Mouse (Mus musculus) liver, adult 2 months (tissue): Measurements from ENCODE around the gene Rnpepl1. TPM values are rescaled to one million over a fixed set of nuclear protein-coding genes. Genes with fewer than 3 reads are reported as not detected.

Experiments used
- DNase-seq: peaks from one replicate; pipeline ENCODE4 v3.0.0-alpha.2; 2011; ENCODE audit warnings: low read depth, low spot score; ENCODE audit errors: extremely low read depth
- H3K27ac ChIP-seq: fragments of 200-500 bp; replicated peaks from 2 replicates; pipeline ENCODE4 v1.5.1; 2012; ENCODE audit warnings: low read depth, mild to moderate bottlenecking, control low read depth, inconsistent platforms, low read length; ENCODE audit not compliant: insufficient read depth
- H3K27me3 ChIP-seq: fragments of 200-500 bp; 2 replicates; pipeline ENCODE4 v1.6.1; 2012; ENCODE audit warnings: mild to moderate bottlenecking, moderate library complexity, low read length, inconsistent platforms; ENCODE audit not compliant: control insufficient read depth, insufficient read depth
- H3K36me3 ChIP-seq: fragments of 200-500 bp; 2 replicates; pipeline ENCODE4 v1.6.1; 2012; ENCODE audit warnings: low read length, inconsistent platforms; ENCODE audit not compliant: control insufficient read depth, insufficient read depth
- H3K4me1 ChIP-seq: fragments of 200-500 bp; 2 replicates; pipeline ENCODE4 v1.6.1; 2011; ENCODE audit warnings: low read length; ENCODE audit not compliant: control insufficient read depth, insufficient read depth
- H3K4me3 ChIP-seq: fragments of 200-500 bp; 2 replicates; pipeline ENCODE4 v1.5.1; 2011; ENCODE audit warnings: low read depth, mild to moderate bottlenecking, control low read depth, low read length, moderate library complexity; ENCODE audit not compliant: insufficient read depth
- H3K79me2 ChIP-seq: fragments of 200-500 bp; 2 replicates; pipeline ENCODE4 v1.6.1; 2012; ENCODE audit warnings: inconsistent platforms, mild to moderate bottlenecking, low read length, moderate library complexity; ENCODE audit not compliant: control insufficient read depth, insufficient read depth
- H3K9ac ChIP-seq: fragments of 200-500 bp; 2 replicates; pipeline ENCODE4 v1.6.1; 2012; ENCODE audit warnings: low read depth, mild to moderate bottlenecking, control low read depth, inconsistent platforms, low read length
- CTCF ChIP-seq: fragments of 200-500 bp; IDR thresholded peaks from 2 replicates; pipeline ENCODE4 v1.5.1; 2011; ENCODE audit warnings: low read depth, low read length, control low read depth
- POLR2A ChIP-seq: fragments of 200-500 bp; IDR thresholded peaks from 2 replicates; pipeline ENCODE4 v1.6.1; 2011; ENCODE audit warnings: low read length, control low read depth; ENCODE audit not compliant: insufficient read depth; ENCODE audit errors: extremely low read depth
- whole genome bisulfite sequencing: fragments of 180-500 bp; shearing (Covaris S2); methylation state at CpG from one replicate; pipeline ENCODE4 v1.1.7; 2018; 5-methylcytosine and 5-hydroxymethylcytosine counted together
- polyA plus RNA-seq: library from polyadenylated mRNA; depleted of rRNA; stranded (reverse); fragments of >200 nt; gene quantifications from 2 replicates; pipeline ENCODE4 v1.2.3, GENCODE M21; 2012
- total RNA-seq: library from RNA; depleted of rRNA; stranded (reverse); fragments of >200 nt; gene quantifications from 2 replicates; pipeline ENCODE4 v1.2.3, GENCODE M21; 2014

Rnpepl1 gene
- total and polyA plus RNA-seq, 2 experiments: 21.6 to 107 TPM

GRCm38 (mm10) chr1:92903627-92904026 lies 7.0 kb upstream of the Rnpepl1 start:
- TF ChIP-seq CTCF (no peak), POLR2A (no peak)
- Histone ChIP-seq H3K79me2 (no peaks in the 10 kb centered on the region), H3K27ac (no peak overlapping the region), H3K9ac (no peak overlapping the region), H3K4me3 (no peak overlapping the region), H3K4me1 (peaks cover 11% of the 10 kb centered on the region), H3K36me3 (no peaks in the 10 kb centered on the region), H3K27me3 (no peaks in the 10 kb centered on the region)
- DNase-seq: peak; percentile 78
- WGBS: 17% methylated on average over 4 of the region's 4 CpGs

- no peaks in the 10 kb centered on the region for H3K27me3 ChIP-seq
- H3K27ac ChIP-seq: no peak overlapping the region
- H3K4me1 ChIP-seq: peaks cover 16% of the 10 kb centered on the region
- TF ChIP-seq CTCF (no peak), POLR2A (no peak)
- no peak overlapping the region for H3K4me3 ChIP-seq
- no peaks in the 10 kb centered on the region for H3K36me3 ChIP-seq
- H3K9ac ChIP-seq: no peak overlapping the region
- H3K79me2 ChIP-seq: 0 out of 2 replicates have a peak, but pooled peaks cover 1% of the 10 kb centered on the region
- 94% methylated on average over 2 of the region's 2 CpGs for WGBS
- no peak for DNase-seq
These were observed 4.8 kb upstream of the Rnpepl1 start for GRCm38 (mm10) chr1:92905703-92906310.

DNA sequence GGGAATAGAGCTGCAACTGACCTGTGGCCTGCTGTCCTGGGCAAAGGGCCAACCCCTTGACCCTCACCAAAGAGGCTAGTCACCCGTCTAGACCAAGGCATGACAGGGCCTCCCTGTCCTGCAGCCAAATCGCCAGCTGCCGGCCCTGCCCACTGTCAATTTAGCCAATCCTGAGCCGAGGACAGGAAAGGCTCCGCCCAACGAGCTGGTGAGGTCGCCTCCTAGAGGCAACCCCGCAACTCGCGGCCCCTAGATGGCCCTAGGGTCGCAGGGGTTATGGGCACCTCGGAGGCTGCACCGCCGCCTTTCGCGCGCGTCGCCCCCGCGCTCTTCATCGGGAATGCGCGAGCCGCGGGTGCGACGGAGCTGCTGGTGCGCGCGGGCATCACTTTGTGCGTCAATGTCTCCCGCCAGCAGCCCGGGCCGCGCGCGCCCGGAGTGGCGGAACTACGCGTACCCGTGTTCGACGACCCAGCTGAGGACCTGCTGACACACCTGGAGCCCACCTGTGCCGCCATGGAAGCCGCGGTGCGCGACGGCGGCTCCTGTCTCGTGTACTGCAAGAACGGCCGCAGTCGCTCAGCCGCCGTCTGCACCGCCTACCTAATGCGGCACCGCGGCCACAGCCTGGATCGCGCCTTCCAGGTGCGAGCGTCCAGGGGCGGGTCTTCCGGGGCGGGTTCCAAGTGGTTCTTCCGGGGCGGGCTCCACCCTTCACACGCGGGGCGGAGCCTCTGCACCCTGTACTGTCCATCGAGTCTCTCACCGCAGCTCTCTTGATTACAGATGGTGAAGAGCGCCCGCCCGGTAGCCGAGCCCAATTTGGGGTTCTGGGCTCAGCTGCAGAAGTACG lies 3.6 kb upstream of the Rnpepl1 start, which contains the start of gene Dusp28:
TSS of gene Dusp28 (plus strand) at position 203 of the 853 bp plus-strand sequence.
- H3K4me1 ChIP-seq: peaks cover 21% of the 10 kb centered on the region
- peak within 1 kb of the TSS; percentile 97 for H3K9ac ChIP-seq
- TF ChIP-seq CTCF (peak; percentile 72), POLR2A (peak; percentile 81; the same call in 1 of the 2 replicates)
- H3K4me3 ChIP-seq: peak within 1 kb of the TSS; percentile 94
- H3K27me3 ChIP-seq: no peaks in the 10 kb centered on the region
- under 1% methylated on average over 81 of the region's 81 CpGs for WGBS
- peak within 1 kb of the TSS; percentile 94 for H3K27ac ChIP-seq
- peak; percentile 90 for DNase-seq
- no peaks in the 10 kb centered on the region for H3K36me3 ChIP-seq
- peaks cover 9% of the 10 kb centered on the region; the same call in 1 of the 2 replicates for H3K79me2 ChIP-seq

- H3K4me3 ChIP-seq: peak overlapping the region; percentile 94
- no peak for DNase-seq
- no peak for TF ChIP-seq POLR2A
- TF ChIP-seq CTCF: no peak
- H3K27ac ChIP-seq: peak overlapping the region; percentile 50
- peaks cover 17% of the 10 kb centered on the region; the same call in 1 of the 2 replicates for H3K79me2 ChIP-seq
- H3K27me3 ChIP-seq: no peaks in the 10 kb centered on the region
- 41% methylated on average over 20 of the region's 20 CpGs for WGBS
- peak overlapping the region; percentile 72 for H3K9ac ChIP-seq
- H3K36me3 ChIP-seq: no peaks in the 10 kb centered on the region
- peaks cover 25% of the 10 kb centered on the region for H3K4me1 ChIP-seq
These were observed 2.8 kb upstream of the Rnpepl1 start for GRCm38 (mm10) chr1:92907632-92908360.

- no peak overlapping the region for H3K27ac ChIP-seq
- TF ChIP-seq POLR2A: no peak
- TF ChIP-seq CTCF: no peak
- no peaks in the 10 kb centered on the region for H3K27me3 ChIP-seq
- peaks cover 19% of the 10 kb centered on the region for H3K4me1 ChIP-seq
- no peak for DNase-seq
- H3K79me2 ChIP-seq: peaks cover 21% of the 10 kb centered on the region; the same call in 1 of the 2 replicates
- H3K9ac ChIP-seq: no peak overlapping the region
- H3K4me3 ChIP-seq: no peak overlapping the region
- WGBS: 96% methylated on average over 3 of the region's 3 CpGs
- H3K36me3 ChIP-seq: no peaks in the 10 kb centered on the region
These were observed 1.9 kb upstream of the Rnpepl1 start for GRCm38 (mm10) chr1:92908664-92909063.
